Mouse (Mus musculus) NIH3T3 (cell line): ENCODE measurements around the gene Rbm34.
A peak's percentile ranks its signal among the peaks of the same experiment; 100 is the strongest.

Experiments used
- DNase-seq: peaks from one replicate; pipeline ENCODE4 v3.0.0-alpha.2; 2012; ENCODE audit warnings: low read depth

Gene Rbm34

DNA sequence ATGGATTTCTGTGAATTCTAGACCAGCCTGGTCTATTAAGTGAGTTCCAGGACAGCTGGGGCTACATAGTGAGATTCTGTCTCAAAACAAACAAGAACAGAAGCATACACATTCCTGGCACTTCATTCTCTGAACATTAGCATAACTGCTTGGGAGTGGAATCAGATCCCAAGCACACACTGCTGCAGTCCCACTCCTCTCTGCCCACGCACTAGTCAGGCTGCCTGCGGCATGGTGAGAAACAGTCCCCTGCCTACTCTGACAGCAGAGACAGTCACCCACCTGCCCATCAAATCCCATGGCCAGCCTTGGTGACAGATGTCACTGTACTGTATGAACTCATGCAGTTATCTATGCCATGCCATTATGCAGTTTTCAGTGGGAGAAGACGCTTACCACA is 9.4 kb downstream of the Rbm34 start:
- DNase-seq, result no peak

DNA sequence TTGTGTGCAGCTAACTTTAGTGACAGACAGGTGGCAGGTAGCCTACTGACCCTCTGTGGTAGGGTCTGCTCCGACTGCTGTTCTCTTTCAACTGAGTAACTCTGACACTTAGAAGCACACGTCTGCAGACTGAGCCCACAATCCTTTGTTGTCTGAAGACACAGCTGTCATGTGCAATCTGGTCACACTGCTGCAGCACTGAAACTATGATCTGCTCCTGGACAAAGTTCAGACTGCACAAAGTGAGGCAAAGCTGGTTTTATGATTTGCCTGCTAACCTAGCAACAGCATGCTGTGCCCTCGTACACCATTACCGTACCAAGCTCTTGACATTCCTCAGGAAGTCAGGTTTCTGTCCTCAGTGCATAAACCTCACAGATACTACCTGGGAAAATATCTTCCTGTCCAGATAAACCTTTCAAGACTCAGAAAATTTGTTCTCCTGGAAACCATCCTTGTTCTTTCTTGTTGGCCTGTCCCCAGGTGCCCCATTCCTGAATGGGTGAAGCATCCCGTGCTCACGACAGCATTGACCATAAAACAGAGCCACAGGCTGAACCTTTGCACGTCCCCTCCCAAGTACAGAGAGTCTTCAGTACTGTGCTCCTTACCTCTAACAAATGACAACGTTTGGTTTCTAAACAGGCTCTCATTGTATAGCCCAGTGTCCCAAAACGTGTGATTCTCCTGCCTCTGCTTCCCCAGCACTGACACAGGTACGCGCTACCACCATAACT is 18.8 kb downstream of the Rbm34 start:
- DNase-seq, result no peak

DNA sequence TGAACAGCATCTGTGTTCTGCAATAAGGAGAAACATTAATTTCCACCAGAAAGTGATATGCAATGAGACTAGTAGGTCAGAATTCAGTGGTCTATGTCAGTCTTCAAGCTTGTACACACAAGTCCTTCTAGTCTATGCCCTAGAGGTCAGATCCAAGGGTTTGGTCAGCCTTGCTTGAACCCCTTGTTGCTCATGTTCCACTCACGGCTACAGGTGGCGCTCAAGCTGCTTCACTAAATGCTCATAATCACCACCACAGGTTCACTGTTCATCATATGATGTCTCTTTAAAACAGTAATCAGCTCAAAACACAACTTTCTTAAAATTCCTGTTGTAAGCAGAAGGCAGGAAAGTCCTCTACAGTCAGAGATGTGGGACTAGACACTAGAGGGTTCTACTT is 21.3 kb downstream of the Rbm34 start:
- no peak for DNase-seq

- DNase-seq, result no peak
These were observed 24.4 kb downstream of the Rbm34 start for GRCm38 (mm10) chr8:126946444-126946843.

GRCm38 (mm10) chr8:126945730-126946163 is 25.1 kb downstream of the Rbm34 start, which contains the start of gene Tomm20:
Tomm20 (minus strand) TSS chr8:126945844.
- DNase-seq, result peak; percentile 99

GRCm38 (mm10) chr8:126944781-126945691 is 25.8 kb downstream of the Rbm34 start:
- DNase-seq, result peak; percentile 67

GRCm38 (mm10) chr8:126943565-126943964 is 27.3 kb downstream of the Rbm34 start:
- DNase-seq, result no peak

DNA sequence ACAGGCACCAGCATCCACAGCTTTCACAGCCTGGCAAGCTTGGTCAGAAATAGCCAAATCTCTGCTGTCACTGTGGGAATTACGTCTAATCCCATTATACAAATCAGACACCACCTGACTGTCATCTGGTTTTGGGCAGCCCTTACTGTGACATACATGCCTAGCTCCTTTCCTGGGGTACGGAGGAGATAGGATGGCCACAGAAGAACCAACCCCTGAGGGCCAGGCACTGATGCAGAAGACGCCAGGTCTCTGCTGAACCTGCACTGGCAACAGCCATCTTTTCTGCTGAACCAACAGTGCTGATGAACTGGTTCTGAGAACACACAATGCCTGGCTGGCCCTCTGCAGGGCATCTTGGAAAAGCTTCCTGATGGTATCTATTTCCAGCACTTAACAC is 33.5 kb downstream of the Rbm34 start:
- DNase-seq, result no peak

DNA sequence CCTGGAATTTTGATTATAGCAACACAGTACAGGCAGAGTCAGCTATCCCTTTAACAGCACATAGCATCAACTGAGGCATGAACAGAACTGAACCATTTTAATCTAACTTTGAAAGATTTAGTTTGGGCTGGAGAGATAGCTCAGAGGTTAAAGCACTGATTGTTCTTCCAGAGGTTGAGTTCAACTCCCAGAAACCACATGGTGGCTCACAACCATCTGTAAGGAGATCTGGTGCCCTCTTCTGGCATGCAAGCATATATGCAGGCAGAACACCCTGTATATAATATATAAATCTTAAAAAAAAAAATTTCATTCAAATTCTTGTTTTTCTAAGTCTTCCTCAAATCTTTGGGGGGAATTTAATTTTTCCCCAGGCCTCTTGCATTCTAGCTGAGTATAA is 34.9 kb downstream of the Rbm34 start:
- DNase-seq, result peak; percentile 44

- DNase-seq, result no peak
These were observed 35.5 kb downstream of the Rbm34 start for GRCm38 (mm10) chr8:126935387-126935786.

DNA sequence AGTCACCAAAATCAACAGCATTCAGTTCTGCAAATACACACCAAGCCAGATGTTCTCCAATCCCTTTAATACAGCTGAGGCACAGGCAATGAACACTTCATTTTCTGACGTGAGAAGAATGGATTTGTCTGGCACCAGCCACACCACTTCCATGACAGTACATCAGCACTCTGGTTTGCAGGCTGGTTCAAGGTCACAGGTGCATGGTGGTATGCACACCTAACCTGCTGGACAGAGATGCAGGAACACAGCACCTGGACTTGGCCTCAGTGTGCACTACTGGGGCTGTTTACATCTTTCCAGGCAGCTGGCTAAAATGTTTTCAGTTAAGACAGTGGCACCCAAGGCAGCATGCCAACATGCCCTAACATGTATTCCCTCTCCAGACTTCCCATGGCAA is 38.2 kb downstream of the Rbm34 start:
- DNase-seq, result peak; percentile 27

DNA sequence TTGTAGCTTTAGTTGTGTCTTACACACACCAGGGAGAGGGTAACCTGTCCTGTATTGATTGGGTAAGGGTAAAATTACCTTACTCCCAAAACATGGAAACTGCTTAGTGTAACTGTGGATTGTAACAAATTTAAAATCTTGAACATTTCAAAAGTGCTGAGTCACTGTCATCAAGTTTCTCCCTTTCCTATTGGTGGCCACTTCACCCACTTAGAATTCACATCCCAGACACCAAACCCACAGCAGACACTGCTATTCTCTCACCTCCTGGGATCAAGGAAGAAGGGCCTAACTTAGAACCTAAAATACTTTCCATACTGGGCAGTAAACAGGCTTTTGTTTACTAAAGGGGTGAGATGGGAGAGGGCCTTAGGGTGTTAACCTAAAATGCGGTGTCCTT is 38.6 kb downstream of the Rbm34 start:
- DNase-seq, result peak; percentile 37

DNA sequence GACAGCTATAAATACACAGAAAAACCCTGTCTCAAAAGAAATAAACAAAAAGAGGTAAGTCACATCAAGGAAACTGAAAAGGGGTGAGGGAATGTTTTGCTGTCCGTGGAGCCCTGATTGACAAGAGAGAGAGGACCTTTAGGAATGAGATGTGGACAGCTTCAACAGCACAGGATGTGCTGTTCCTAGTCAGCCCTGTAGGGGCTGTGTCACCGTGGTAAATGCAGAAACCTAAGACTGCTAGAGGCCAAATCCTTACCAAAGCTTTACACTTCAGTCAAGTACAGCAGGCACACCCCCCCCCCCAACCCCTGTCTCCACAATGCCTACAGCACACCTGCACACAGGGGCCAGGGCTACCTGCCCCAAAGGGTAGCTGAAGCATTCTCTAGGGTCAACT is 39.2 kb downstream of the Rbm34 start:
- peak; percentile 46 for DNase-seq

GRCm38 (mm10) chr8:126929607-126930161 is 41.2 kb downstream of the Rbm34 start:
- DNase-seq, result peak; percentile 83

DNA sequence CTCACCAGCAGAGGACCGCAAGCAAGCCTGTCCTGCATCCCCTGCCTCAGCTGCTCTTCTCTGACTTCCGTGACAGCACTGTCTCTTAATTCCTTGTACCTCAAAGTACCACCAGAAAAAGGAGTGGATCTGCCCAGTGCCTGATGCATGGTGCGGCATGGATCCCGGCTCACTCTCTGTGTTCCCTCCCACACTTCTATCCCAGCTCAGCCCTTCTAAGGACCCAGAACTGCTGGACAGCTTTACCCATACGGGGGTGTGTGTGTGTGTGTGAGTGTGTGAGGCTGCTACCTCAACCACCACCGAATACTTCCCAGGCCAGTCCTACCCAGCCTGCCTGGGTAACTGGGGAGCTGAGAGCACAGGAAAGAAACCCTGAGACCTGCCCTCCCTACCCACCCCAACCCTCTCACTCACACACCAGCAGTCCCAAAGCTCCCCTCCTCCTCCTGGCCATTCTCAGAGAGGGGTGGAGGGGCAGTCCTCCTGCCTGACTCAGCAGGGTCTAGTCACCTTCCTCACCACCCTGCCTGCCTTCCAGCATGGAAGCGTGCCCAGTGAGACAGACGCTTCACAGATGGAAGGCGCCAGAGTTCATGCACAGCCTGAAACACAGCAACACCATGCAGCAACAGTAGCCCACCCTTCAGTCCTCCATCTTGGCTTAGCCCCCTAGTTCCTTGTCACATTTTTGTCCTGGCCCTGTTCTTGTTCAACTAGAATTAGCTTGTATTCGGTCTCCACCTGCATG is 41.9 kb downstream of the Rbm34 start:
- DNase-seq, result peak; percentile 85

DNA sequence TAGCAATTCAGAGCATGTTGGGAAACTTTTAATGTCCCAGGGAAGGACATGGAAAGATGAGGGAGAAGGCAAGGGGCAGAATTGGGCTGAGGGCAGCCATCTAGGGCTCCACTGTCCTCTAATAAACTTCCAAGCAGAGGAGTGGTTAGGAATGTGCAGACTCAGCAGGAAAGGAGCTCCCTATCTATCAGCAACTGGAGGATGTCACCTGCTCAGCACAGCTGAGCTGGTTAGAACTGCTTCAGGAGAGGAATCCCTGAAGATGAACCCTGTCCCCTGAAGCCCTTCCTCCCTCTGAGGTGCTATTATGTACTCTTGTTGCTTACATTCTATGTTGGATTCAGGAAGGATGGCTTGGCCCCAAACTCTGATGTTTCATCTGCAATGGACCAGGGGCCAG is 42.8 kb downstream of the Rbm34 start:
- no peak for DNase-seq

GRCm38 (mm10) chr8:126927058-126927457 is 43.8 kb downstream of the Rbm34 start:
- peak; percentile 58 for DNase-seq

DNA sequence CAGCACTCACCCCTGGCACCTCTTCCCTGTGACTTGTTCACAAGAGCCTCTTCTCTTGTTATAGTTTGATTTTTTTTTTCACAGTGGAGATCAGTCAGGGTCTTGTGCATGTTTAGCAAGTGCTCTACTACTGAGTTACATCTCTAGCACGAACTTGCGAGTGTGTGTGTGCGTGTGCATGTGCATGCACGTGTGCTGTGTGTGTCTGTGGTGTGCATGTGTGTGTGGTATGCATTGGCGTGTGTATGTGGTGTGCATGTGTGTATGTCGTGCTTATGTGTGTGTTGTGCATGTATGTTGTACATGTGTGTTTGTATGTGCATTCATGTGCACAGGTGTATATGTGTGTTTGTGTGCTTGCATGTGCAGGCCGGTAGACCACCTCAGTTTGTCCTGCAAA is 47.9 kb downstream of the Rbm34 start:
- no peak for DNase-seq

DNA sequence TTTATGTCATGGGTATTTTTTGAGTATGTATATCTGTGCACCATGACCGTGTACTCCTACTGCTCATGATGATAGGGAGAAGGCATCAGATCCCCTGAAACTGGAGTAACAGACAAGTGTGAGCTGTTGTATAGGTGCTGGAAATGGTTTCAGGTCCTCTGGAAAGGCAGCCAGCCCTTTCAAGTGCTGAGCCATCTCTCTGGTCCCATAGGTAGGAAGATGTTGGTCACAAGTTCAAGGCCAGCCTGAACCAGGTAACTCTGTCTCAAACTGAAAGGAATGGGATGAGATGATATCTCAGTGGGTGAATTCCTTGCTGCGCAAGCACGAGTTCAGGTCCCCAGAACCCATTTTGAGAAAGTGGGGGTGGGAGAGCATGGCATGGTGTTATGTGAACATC is 49.4 kb downstream of the Rbm34 start:
- no peak for DNase-seq

GRCm38 (mm10) chr8:126920845-126921244 is 50.0 kb downstream of the Rbm34 start:
- DNase-seq, result peak; percentile 88

GRCm38 (mm10) chr8:126920386-126920785 is 50.5 kb downstream of the Rbm34 start:
- DNase-seq, result no peak

DNA sequence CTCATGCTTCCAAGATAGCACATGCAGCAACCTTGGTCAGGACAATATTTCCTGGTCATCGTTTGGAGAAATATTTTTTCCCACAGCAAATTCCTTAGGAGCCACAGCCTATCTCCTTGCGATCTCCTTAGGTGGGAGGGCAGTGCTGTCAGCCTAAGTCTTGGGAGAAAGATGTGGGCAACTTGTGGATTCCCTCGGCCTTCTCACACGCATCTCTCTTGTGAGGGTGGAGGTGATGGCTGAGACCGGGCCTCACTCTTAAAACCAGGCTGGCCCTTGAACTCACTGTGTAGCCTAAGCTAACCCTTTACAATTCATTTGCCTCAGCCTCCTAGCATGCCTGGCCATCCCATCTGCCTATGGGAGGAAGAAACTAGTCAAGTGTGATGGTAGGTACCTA is 51.2 kb downstream of the Rbm34 start:
- DNase-seq, result no peak
